Mouse (Mus musculus) bone marrow macrophage, adult 2 months (primary cell): ENCODE results near the gene Pbx1. TPM values are rescaled to one million over a fixed set of nuclear protein-coding genes. Genes with fewer than 3 reads are reported as not detected.

ENCODE experiments used
- H3K27ac ChIP-seq: 2 replicates; pipeline ENCODE4 v1.5.1; 2012; ENCODE audit warnings: low read depth, low read length; ENCODE audit not compliant: insufficient read depth
- H3K4me1 ChIP-seq: 2 replicates; pipeline ENCODE4 v1.6.1; 2012; ENCODE audit warnings: low read length; ENCODE audit not compliant: control insufficient read depth, insufficient read depth
- H3K4me3 ChIP-seq: 2 replicates; pipeline ENCODE4 v1.5.1; 2012; ENCODE audit warnings: mild to moderate bottlenecking, low read length, moderate library complexity; ENCODE audit not compliant: insufficient read depth
- CTCF ChIP-seq: IDR thresholded peaks from 2 replicates; pipeline ENCODE4 v1.5.1; 2012; ENCODE audit warnings: low read depth, mild to moderate bottlenecking, low read length, moderate library complexity
- POLR2A ChIP-seq: IDR thresholded peaks from 2 replicates; pipeline ENCODE4 v1.6.1; 2012; ENCODE audit warnings: mild to moderate bottlenecking, low read depth, low read length, borderline replicate concordance
- polyA plus RNA-seq: library from polyadenylated mRNA; stranded (reverse); fragments of >200 nt; gene quantifications from 2 replicates; pipeline ENCODE4 v1.2.4, GENCODE M21; 2012; ENCODE audit not compliant: missing spikeins, insufficient read depth, insufficient read length

Gene Pbx1
- polyA plus RNA-seq, 1 experiment: 7.1 TPM

DNA sequence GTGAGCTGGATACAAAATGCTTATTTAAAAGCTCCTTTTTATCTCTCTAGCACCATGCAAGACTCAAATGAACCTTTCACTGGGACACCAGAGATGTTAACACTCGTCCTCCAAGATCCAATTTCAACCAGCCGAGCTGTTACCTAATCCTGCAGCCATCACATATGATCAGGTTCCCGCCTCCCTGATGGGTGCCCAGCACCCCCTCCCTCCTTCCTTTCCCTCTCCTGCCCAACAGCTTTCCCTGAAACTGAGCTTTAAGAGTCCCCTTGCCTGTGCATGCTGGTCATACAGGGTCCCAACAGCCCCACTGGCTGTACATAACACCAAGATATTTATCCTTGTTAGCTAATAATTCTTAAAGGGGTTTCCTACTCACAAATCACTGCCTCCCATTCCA, 218.5 kb downstream of the Pbx1 start:
- no peaks in the 10 kb centered on the region for H3K4me1 ChIP-seq
- no peak overlapping the region for H3K4me3 ChIP-seq
- TF ChIP-seq POLR2A (no peak), CTCF (no peak)
- no peak overlapping the region for H3K27ac ChIP-seq

- TF ChIP-seq POLR2A: no peak
- no peak for TF ChIP-seq CTCF
- H3K4me3 ChIP-seq: no peak overlapping the region
- H3K27ac ChIP-seq: no peak overlapping the region
These were observed 221.7 kb downstream of the Pbx1 start for GRCm38 (mm10) chr1:168210401-168210800.

GRCm38 (mm10) chr1:168200570-168201156, 231.4 kb downstream of the Pbx1 start:
- no peaks in the 10 kb centered on the region for H3K4me1 ChIP-seq
- no peak for TF ChIP-seq CTCF
- TF ChIP-seq POLR2A: no peak
- H3K27ac ChIP-seq: no peak overlapping the region
- no peak overlapping the region for H3K4me3 ChIP-seq

More at GRCm38 (mm10) chr1:168210401-168210800, 221.7 kb downstream of the Pbx1 start:
- no peaks in the 10 kb centered on the region for H3K4me1 ChIP-seq

DNA sequence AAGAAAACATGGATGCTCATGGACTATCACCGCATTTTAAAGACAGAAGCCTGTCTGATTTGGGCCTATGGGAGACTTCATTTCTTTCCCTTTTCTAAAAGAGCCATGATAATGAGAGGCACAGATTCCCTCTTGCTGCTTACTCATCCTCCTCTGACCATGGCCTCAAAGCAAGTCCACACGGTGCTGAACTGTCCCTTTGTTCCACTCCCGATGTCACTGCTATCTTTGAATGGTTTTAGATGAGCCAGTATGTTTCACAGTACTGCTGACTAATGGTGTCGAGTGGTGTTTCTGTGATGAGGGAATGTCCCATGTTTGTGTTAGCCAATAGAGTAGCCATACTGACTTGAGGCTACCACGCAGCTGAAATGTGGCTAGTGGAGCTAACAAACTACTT, 233.8 kb downstream of the Pbx1 start:
- no peaks in the 10 kb centered on the region for H3K4me1 ChIP-seq
- H3K27ac ChIP-seq: no peak overlapping the region
- H3K4me3 ChIP-seq: no peak overlapping the region
- no peak for TF ChIP-seq CTCF
- TF ChIP-seq POLR2A: no peak

DNA sequence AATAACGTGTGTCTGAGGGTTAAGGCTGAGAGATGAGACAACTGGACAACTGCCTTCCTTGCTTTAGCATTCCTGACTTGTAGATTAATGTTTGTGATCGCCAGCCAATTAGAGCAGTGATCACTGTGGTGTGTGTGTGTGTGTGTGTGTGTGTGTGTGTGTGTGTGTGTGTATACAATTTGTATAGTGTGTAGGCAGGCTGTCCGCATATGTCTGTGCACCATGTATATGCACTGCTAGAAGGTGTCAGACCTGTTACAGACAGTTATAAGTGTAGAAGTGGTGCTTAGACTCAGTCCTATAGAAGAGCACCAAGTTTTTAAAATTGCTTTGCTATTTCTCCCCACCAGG, 234.2 kb downstream of the Pbx1 start:
- Histone ChIP-seq H3K27ac (no peak overlapping the region), H3K4me3 (no peak overlapping the region)
- TF ChIP-seq POLR2A: no peak
- no peak for TF ChIP-seq CTCF

GRCm38 (mm10) chr1:168197195-168197907, 234.7 kb downstream of the Pbx1 start:
- Histone ChIP-seq H3K4me3 (no peak overlapping the region), H3K4me1 (no peaks in the 10 kb centered on the region), H3K27ac (no peak overlapping the region)
- TF ChIP-seq POLR2A (no peak), CTCF (no peak)

More for the DNA sequence above, 234.2 kb downstream of the Pbx1 start:
- H3K4me1 ChIP-seq: no peaks in the 10 kb centered on the region

DNA sequence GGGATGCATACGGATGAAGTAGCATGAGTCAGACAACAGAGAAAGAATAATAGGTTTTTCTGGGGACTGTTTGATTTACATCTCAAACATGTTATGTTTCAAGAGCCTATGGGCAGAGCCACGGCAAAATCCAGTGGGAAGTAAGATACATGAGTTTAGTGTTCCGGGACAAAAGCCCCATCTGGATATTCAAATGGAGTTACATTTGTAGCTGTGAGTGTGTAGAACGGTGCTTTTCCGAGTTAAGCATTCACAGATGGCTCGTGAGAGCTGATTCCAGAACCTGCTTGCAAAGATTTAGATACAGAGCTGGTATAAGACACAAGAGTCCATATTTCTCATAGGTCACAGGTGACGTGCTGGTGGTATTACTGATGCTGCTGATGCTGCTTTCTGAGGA, 238.7 kb downstream of the Pbx1 start:
- TF ChIP-seq CTCF: no peak
- TF ChIP-seq POLR2A: no peak
- Histone ChIP-seq H3K4me3 (no peak overlapping the region), H3K27ac (no peak overlapping the region), H3K4me1 (no peaks in the 10 kb centered on the region)

DNA sequence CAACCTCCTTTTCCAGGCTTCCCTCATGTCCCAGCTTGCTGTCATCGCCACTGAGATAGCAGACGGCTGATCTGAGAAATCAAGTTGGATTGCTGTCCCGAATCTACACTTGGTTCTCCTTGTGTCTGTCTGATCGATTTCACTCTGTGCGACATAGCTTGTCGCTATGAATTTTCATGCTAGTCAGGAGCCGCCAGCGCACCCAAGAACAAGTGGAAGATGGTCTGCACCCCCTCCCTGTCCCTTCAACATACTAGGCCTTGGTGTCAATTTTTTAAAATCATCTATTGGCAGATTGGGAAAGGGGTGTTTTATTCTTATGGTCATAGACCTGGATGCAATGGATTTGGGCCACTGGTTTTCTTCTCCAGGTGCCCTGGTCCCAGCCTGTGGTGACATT, 249.3 kb downstream of the Pbx1 start:
- H3K4me3 ChIP-seq: no peak overlapping the region
- H3K4me1 ChIP-seq: no peaks in the 10 kb centered on the region
- TF ChIP-seq CTCF (no peak), POLR2A (no peak)
- no peak overlapping the region for H3K27ac ChIP-seq

GRCm38 (mm10) chr1:168180622-168181441, 251.2 kb downstream of the Pbx1 start:
- H3K4me1 ChIP-seq: no peaks in the 10 kb centered on the region
- TF ChIP-seq POLR2A (no peak), CTCF (no peak)
- H3K27ac ChIP-seq: no peak overlapping the region
- no peak overlapping the region for H3K4me3 ChIP-seq

GRCm38 (mm10) chr1:168179691-168180090, 252.4 kb downstream of the Pbx1 start:
- no peak for TF ChIP-seq POLR2A
- TF ChIP-seq CTCF: no peak
- H3K4me1 ChIP-seq: no peaks in the 10 kb centered on the region
- no peak overlapping the region for H3K4me3 ChIP-seq
- H3K27ac ChIP-seq: no peak overlapping the region
